Mouse (Mus musculus) A20 (cell line): ENCODE measurements around the gene Iqcf3.
A peak's percentile ranks its signal among the peaks of the same experiment; 100 is the strongest.

Experiments used
- DNase-seq: peaks from one replicate; pipeline ENCODE4 v3.0.0-alpha.2; 2011; ENCODE audit warnings: low read depth, low spot score

The Iqcf3 gene

DNA sequence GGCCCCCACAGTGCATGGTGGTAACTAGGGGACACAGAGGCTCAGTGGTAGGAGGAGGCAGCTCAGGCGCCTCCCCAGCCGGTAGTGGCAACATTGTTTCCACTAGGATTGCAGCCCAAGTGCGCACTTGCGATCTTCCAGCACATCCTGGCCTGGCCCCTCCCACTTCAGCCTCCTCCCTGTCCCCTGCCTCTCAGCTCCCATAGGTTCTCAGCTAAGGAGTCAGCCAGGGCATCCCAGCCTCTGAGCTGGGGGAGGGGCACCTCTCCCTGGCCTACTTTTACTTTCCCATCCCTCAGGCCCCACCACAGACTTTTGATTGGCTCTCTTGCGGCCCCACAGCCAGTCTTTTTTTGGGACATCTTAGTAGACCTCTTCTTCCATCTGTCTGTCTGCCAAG, 89.5 kb downstream of the Iqcf3 start:
- DNase-seq, result no peak

GRCm38 (mm10) chr9:106470991-106471750, 90.3 kb downstream of the Iqcf3 start:
- DNase-seq, result no peak

DNA sequence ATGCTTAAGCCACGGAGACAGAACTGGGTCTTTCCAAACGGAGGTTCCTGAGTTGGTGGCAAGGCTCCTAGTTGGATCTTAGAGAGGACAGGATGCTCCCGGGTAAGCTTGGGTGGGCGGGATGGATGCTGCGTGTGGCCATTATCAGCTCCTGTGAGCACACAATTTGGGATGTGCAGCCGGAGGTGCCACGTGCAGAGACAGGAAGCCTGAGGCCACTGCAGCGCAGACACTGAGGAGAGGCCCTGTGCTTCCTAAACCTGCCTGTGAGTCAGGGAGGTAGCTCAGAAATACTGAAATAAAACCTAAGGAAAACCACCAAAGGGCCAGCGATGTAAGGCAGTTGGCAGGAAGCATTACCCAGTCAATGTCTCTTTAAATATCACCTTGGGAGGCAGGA, 91.7 kb downstream of the Iqcf3 start:
- DNase-seq, result no peak

- DNase-seq, result peak; percentile 57
Measured at GRCm38 (mm10) chr9:106469317-106469716, 92.1 kb downstream of the Iqcf3 start.

DNA sequence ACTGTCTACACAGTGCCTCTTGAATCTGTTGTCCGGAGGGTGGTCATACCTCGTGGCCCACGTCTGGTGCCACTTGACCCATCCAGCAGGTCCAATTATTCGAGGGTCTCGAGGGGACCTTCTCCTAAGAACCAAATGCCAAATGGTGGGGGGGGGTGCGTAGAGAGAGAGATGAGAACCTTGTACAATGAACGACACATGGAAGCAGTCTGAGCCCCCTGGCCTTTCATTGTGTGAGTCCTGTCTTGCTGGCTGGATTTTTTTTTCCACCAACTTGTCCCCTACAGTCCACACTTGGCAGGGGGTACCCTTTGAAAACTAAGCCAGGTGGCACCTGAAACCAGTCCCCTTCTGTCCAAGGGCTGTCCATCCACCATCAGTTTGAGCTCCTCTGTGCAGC, 93.7 kb downstream of the Iqcf3 start:
- DNase-seq, result no peak

DNA sequence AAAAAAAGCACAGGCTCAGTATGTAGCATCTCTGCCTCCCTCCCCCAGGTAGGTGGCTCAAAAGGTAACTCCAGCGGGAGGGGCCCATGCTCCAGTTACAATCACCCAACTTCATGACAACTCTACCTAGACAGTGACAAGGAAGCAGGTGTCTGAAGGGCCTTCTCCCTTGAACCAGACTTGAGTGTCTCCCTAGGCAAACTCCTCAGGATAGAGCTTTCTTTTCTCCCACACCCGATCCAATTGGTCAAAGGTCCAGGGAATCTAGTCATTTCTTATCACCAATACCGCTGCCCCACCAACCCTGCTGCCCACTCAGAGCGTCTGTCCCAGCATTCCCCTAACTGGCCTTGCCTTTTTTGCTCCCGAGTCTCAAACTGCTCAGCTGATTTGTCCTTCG, 94.7 kb downstream of the Iqcf3 start:
- DNase-seq, result no peak

- no peak for DNase-seq
Measured at GRCm38 (mm10) chr9:106465571-106466200, 95.7 kb downstream of the Iqcf3 start, which contains the start of gene Gpr62. Gpr62 (minus strand) TSS chr9:106465938.

DNA sequence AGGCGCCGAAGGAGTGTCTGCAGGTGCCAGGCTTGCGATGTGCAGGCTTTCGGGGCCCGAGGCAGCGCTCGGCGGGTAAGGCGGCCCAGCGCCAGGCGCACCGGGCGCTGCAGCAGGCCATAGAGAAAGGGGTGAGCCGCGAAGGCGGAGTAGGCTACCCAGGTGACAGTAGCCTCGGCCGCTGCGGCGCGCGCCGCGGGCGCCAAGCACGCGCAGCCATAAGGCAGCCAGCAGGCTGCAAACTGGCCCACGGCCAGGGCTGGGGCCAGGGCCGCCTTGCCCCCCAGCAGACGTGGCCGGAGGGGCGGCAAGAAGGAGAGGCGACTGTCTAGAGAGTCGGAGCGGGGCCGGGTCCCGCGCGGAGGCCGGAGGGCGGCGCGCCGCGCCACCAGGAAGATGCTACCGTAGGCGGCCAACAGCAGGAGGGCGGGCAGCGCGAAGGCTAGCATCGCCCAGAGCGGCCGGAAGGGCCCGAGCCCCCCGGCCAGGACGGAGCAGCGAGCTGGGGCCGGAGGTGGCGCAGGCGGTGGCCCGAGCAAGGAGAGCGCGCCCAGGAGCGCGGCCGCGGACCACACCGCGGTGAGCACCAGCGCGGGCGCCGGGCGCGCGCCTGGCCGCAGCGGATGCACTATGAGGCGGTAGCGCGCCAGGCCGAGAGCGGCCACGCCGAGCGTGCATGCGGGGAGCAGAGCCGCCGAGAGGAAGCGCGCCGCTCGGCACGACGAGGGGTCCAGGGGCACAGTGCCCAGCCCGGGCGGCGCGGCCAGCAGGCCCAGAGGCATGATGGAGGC, 96.5 kb downstream of the Iqcf3 start:
- DNase-seq, result no peak

DNA sequence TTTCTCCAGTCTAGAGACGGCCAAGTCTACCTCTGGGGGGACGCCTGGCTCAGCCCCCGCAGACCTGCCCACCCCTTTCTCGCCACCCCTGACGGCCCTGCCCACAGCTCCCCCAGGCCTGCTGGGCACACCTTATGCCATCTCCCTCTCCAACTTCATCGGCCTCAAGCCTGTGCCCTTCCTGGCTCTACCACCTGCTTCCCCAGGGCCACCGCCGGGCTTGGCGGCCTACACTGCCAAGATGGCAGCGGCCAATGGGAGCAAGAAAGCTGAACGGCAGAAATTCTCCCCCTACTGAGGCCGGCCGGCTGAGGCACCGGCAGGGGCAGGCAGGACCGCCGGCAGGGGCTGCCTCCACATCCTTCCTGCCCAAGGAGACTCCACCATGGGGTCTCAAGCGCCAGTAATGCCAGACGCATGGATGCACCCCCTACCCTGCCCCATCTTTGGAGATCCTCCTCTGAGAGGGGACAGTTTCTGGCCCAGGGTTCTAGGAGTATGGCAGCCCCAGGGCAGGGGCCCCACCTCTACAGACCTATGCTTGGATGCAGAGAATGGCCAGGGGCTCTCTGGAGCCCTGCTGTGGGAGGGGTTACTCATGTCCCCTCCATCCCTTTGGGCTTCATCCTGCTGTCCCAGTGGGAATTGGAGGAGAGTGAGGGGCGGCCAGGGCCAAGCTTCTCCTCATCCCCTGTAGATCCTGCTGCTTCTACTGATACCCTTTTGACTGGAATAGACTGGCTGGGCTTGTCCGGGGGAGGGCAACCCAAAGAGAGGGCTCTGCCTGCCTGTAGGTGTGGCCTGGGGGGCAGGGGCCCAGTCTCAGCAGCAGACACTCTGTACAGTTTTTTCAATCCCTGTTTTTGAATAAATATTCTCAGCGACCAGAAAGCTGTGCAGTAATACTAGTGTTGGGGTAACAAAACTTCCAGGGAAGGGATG, 98.0 kb downstream of the Iqcf3 start:
- DNase-seq, result no peak

GRCm38 (mm10) chr9:106462430-106462800, 99.0 kb downstream of the Iqcf3 start:
- no peak for DNase-seq

- DNase-seq, result no peak
Measured at GRCm38 (mm10) chr9:106461641-106462429, 99.6 kb downstream of the Iqcf3 start.

DNA sequence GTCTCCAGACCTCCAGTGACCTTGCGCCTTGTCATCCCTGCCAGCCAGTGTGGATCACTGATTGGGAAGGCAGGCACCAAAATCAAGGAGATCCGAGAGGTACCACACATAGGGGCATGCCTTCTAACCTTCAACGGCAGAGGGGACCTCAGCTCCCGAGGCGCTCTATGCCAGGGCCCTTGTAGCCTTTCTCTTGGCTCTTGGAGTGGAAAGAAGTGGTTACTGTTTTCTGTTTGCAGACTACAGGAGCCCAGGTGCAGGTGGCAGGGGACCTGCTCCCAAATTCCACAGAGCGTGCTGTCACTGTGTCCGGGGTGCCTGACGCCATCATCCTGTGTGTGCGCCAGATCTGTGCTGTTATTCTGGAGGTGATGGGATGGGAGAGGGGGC, 100.4 kb downstream of the Iqcf3 start:
- DNase-seq, result no peak

DNA sequence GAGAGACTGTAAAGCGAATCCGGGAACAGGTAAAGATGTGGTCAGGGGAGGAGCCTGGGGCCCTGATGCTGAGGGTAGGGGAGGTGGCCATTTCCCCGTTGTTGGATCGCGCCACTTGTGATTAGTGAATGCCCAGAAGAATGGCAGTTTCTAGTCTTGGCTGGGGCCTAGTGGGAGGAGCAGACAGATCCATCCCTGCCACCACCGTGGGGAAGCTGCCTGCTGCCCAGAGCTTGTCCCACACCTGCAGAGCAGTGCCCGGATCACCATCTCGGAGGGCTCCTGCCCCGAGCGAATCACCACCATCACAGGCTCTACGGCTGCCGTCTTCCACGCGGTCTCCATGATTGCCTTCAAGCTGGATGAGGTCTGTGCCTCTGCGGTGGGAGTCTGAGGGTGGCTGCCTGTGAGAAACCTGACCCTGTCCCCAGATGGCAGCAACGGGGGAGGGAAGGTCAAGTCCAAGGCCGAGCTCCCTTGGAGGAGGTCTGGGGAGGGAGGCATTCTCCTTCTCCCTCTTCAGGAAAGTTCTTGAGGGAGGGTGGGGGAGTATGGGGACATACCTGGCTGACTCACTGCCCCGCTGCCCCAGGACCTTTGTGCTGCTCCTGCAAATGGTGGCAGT, 100.9 kb downstream of the Iqcf3 start:
- no peak for DNase-seq

- DNase-seq, result no peak
Measured at GRCm38 (mm10) chr9:106459946-106460345, 101.5 kb downstream of the Iqcf3 start.

GRCm38 (mm10) chr9:106457920-106458319, 103.5 kb downstream of the Iqcf3 start:
- no peak for DNase-seq

DNA sequence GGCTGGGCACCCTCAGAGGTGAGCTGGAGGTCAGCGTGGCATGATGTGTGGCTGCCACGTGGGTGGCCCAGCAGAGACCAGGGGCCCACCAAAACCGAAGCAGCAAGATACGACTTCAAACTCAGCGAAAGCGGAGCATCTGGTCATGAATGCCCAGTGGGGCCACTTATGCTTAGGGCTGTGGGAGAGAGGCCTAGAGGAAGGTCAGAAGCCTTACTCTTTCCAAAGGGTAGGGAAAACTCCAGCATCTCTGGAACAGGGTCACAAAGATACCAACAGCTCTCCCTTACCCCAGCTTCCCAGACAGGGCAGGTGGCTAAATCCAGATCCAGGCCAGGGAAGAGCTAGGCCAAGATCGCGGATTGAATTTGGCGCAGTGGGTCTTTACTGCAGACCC, 104.3 kb downstream of the Iqcf3 start:
- no peak for DNase-seq

DNA sequence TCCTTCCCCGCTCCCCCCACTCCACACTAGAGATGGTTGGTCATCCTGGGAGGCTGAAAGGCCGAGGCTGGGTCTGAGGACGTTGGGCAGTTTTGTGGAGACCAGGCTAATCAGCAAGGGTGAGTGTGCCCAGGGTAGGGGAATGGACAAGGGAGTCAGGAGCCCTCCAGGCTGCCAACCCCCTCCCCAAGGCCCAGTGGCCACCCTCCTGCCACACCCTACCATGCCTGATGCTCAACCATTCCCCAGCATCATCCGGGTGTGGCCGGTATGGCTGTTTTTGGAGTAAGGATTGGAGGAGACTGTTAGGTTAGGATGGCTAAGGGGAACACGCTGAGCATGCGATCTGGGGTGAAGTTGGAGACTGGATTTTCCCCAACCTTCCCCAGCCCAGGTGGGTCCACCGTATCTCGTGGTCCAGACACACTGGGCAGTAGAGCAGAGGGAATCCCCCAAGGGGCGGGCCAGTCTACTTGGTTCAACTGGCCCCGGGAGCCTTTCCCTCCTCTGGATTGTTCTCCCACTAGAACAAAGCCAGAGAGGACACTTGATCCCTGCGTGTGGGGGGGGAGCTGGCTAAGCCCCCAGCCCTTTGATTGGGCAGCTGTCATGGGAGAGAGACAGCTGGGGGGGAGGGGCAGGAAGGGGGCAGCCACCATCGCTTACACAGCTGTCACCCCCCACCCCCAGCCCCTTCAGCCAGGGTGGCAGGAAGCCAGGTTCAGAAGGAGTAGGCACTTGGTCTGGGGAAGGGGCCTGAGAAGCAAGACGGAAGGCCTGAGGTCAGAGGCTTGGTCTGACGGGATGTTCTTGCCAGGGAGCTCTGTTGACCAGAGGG, 104.9 kb downstream of the Iqcf3 start:
- DNase-seq, result no peak

DNA sequence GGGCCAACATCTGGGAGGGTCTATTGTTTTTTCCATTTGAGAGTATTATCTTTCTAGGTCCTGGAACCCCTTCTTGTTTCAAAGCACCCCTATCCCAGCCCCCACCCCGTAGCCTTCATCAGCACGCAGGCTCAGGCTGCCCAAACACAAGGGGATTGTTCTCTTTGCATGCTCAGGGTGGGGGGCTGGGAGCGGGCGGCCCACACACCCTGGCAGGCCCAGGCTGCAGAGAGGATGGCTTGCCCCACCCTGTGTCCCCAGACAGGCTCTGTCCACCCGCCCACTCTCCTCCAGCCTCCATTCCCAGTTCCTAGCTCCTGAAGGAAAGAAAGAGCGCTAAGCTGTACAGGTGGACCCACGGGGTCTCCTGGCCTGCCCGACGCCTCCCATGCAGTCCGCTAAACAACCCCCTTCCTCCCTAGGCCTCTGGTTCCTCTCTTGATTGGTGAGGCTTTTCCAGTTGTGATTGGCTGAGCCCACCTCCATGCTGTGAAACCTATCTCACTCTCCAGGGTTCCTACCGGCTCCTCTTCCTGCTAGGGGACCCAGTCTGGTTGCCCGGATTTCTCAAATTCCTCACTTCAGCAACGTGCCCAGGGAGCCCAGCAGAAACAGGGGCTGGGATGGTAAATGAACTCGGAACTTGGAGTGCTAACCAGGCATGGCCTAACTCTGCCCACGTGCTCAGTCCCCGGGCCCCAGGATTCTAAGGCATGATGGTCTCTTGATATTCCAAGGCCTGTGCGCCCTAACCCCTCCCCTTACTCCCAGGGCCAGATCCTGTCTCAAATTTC, 106.3 kb downstream of the Iqcf3 start:
- no peak for DNase-seq
